Mouse (Mus musculus) liver, embryonic 11.5 days (tissue): ENCODE measurements around the gene Ankrd54. TPM values are rescaled to one million over a fixed set of nuclear protein-coding genes. Genes with fewer than 3 reads are reported as not detected.

ENCODE experiments used
- ATAC-seq: fragments of 200-750 bp; cut with Nextera tagmentation; replicated peaks from 2 replicates; pipeline ENCODE4 v1.8.0; 2017; ENCODE audit warnings: moderate number of reproducible peaks, mild to moderate bottlenecking, moderate TSS enrichment, moderate library complexity; ENCODE audit not compliant: low FRiP score
- DNase-seq: peaks from one replicate; pipeline ENCODE4 v3.0.0-alpha.2; 2017; ENCODE audit warnings: low spot score
- H3K27ac ChIP-seq: fragments of 300-500 bp; sonication (generic); 2 replicates; pipeline ENCODE4 v1.5.1; 2014; ENCODE audit warnings: mild to moderate bottlenecking, low read depth, low read length, control low read depth
- H3K27me3 ChIP-seq: fragments of 300-500 bp; sonication (generic); replicated peaks from 2 replicates; pipeline ENCODE4 v1.6.1; 2014; ENCODE audit warnings: low read length, mixed read lengths; ENCODE audit not compliant: control insufficient read depth, insufficient read depth
- H3K36me3 ChIP-seq: fragments of 300-500 bp; sonication (generic); 2 replicates; pipeline ENCODE4 v1.6.1; 2014; ENCODE audit warnings: mild to moderate bottlenecking, low read length, moderate library complexity, mixed read lengths; ENCODE audit not compliant: control insufficient read depth, insufficient read depth
- H3K4me1 ChIP-seq: fragments of 300-500 bp; sonication (generic); replicated peaks from 2 replicates; pipeline ENCODE4 v1.6.1; 2014; ENCODE audit warnings: low read length, mixed read lengths; ENCODE audit not compliant: control insufficient read depth, insufficient read depth
- H3K4me2 ChIP-seq: fragments of 300-500 bp; sonication (generic); 2 replicates; pipeline ENCODE4 v1.6.1; 2014; ENCODE audit warnings: mild to moderate bottlenecking, control low read depth, moderate library complexity
- H3K4me3 ChIP-seq: fragments of 300-500 bp; sonication (generic); 2 replicates; pipeline ENCODE4 v1.5.1; 2014; ENCODE audit warnings: low read depth, low read length, control low read depth
- H3K9ac ChIP-seq: fragments of 300-500 bp; sonication (generic); 2 replicates; pipeline ENCODE4 v1.6.1; 2014; ENCODE audit warnings: low read depth, low read length, control low read depth
- H3K9me3 ChIP-seq: fragments of 300-500 bp; sonication (generic); 2 replicates; pipeline ENCODE4 v1.6.1; 2016; ENCODE audit warnings: low read length, inconsistent platforms, mixed read lengths; ENCODE audit not compliant: control insufficient read depth
- WGBS: fragments of 180-500 bp; shearing (Covaris S2); extraction: QIAGEN DNeasy Blood & Tissue Kit; methylation state at CpG from one replicate; pipeline ENCODE4 v1.1.7; 2014; 5-methylcytosine and 5-hydroxymethylcytosine counted together
- polyA plus RNA-seq: library from polyadenylated mRNA; unstranded; fragments of >200 nt; fragmentation: Nextera tagmentation; extraction: Ambion mirVana; gene quantifications from 2 replicates; pipeline ENCODE4 v1.2.1, GENCODE M21; 2014

The Ankrd54 gene
- polyA plus RNA-seq = 57.2 and 61.5 TPM in 2 replicates

DNA sequence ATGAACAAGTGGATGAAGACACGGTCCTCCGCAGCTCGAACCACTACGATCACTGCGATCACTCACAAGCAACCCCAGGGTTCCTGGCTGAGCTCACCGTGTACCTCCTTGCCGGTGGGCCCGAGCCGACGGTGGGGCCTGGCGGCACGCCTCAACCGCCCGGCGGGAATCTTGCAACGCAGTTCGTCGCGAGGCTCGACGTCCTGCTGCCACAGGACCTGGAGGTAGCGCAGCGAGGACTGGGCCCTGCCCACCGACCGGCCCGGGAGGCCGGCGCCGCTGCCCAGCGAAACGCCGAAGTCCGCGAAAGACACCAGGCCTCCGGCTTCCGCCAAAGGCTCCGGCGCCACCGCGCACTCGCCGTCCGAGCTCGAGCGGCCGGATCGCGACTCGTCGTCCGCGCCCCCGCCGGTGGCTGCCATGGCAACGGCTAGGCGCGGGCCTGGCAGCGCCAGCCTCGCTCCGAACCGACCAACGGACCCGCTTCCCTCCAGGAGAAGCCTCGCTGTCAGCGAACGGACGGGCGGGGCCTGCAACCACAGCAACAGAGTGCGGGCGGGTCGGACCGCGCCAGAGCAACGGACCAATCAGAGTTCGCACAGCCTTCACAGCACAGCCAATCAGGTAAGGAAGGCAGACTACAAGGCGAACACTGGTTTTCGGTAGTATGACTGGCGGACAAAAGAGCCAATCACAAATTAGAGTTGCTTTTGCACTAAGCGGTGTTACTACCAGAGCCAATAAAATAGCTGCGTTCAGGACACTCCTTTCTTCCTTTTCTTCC, at the start of gene Ankrd54:
TSS of gene Ankrd54 (minus strand) at position 518 of the 784 bp plus-strand sequence.
- H3K4me3 ChIP-seq = peak within 1 kb of the TSS; percentile 90
- H3K4me1 ChIP-seq = peaks cover 41% of the 10 kb centered on the region
- H3K9ac ChIP-seq = peak within 1 kb of the TSS; percentile 91
- peaks cover 21% of the 10 kb centered on the region for H3K36me3 ChIP-seq
- no peaks in the 10 kb centered on the region for H3K27me3 ChIP-seq
- no peaks in the 10 kb centered on the region for H3K9me3 ChIP-seq
- ATAC-seq (peak; percentile 99), DNase-seq (peak; percentile 95)
- under 1% methylated on average over 80 of the region's 80 CpGs for WGBS
- H3K27ac ChIP-seq = peak within 1 kb of the TSS; percentile 83
- peak within 1 kb of the TSS; percentile 91 for H3K4me2 ChIP-seq

GRCm38 (mm10) chr15:79111774-79112173, 49.1 kb upstream of the Ankrd54 start:
- Histone ChIP-seq H3K27ac (no peak overlapping the region), H3K36me3 (peaks cover 10% of the 10 kb centered on the region), H3K9ac (no peak overlapping the region), H3K4me2 (no peak overlapping the region), H3K4me3 (no peak overlapping the region), H3K4me1 (peaks cover 21% of the 10 kb centered on the region), H3K27me3 (no peaks in the 10 kb centered on the region), H3K9me3 (no peaks in the 10 kb centered on the region)
- DNase-seq (no peak), ATAC-seq (no peak)
- WGBS = 78% methylated on average over 4 of the region's 4 CpGs

DNA sequence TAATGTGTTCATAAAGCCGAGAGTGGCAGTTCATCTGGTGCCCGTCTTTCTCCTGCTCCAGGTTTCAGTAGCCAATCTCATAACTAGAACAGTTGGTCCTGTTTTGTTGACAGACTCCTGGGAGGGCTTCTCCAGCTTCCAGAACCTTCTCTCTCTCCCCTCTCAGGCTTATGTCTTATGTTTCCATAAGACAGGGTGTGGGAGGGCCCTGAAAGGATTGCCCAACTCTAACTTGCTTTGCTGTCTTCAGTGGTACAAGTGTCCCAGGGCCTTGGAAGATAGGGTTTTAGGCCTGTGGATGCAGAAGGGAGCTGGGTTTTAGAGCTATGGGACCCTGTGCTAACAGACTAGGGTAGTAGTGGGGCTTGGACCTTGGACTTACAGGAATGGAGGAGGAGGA, 47.8 kb upstream of the Ankrd54 start:
- no peak for DNase-seq
- Histone ChIP-seq H3K9ac (no peak overlapping the region), H3K36me3 (peaks cover 9% of the 10 kb centered on the region; the same call in 1 of the 2 replicates), H3K27me3 (no peaks in the 10 kb centered on the region), H3K27ac (no peak overlapping the region), H3K4me1 (peaks cover 27% of the 10 kb centered on the region), H3K4me3 (no peak overlapping the region), H3K4me2 (peak overlapping the region; percentile 99; the same call in 1 of the 2 replicates), H3K9me3 (no peaks in the 10 kb centered on the region)
- WGBS = 88% methylated on average over 2 of the region's 2 CpGs
- ATAC-seq = no peak

- DNase-seq (no peak), ATAC-seq (no peak)
- H3K4me1 ChIP-seq = peaks cover 27% of the 10 kb centered on the region
- peak overlapping the region; percentile 84 for H3K4me3 ChIP-seq
- H3K9me3 ChIP-seq = no peaks in the 10 kb centered on the region
- peaks cover 4% of the 10 kb centered on the region; the same call in 1 of the 2 replicates for H3K36me3 ChIP-seq
- WGBS = 15% methylated on average over 9 of the region's 9 CpGs
- no peaks in the 10 kb centered on the region for H3K27me3 ChIP-seq
- peak overlapping the region; percentile 99 for H3K4me2 ChIP-seq
- H3K27ac ChIP-seq = no peak overlapping the region
- H3K9ac ChIP-seq = peak overlapping the region; percentile 93; the same call in 1 of the 2 replicates
These were observed 47.3 kb upstream of the Ankrd54 start for GRCm38 (mm10) chr15:79110031-79110430.

DNA sequence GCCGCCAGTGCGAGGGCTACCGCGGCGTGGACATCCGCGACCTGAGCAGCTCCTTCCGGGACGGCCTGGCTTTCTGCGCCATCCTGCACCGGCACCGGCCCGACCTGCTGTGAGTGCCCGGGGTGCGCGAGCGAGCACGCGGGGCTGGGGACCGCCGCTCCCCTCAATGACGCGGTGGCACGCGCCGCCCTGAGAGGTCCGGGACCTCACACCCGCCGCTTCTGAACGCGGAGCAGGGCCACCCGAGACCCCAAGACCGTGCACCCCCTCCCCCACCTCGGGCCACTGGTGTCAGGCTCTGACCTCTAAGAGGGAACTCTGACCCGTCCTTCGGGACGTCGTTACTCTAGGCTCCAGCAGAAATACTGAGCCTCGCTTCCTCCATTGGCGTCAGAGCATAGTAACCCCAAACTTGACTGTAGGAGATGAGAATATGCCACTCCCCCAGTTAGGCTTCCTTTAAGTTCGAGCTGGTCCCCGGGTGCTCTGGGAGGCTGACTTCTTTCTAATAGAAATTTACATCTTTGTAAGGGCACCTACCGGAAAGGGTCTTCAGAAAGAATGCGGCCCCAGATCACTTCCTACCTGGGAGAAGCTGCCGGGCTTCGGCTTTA, 46.7 kb upstream of the Ankrd54 start:
- ATAC-seq (peak; percentile 64), DNase-seq (peak; percentile 70)
- H3K27ac ChIP-seq = peak overlapping the region; percentile 40
- peak overlapping the region; percentile 84 for H3K4me3 ChIP-seq
- H3K4me1 ChIP-seq = peaks cover 27% of the 10 kb centered on the region
- H3K9ac ChIP-seq = peak overlapping the region; percentile 93
- peaks cover 3% of the 10 kb centered on the region; the same call in 1 of the 2 replicates for H3K36me3 ChIP-seq
- WGBS = under 1% methylated on average over 46 of the region's 46 CpGs
- H3K9me3 ChIP-seq = no peaks in the 10 kb centered on the region
- H3K4me2 ChIP-seq = peak overlapping the region; percentile 99
- H3K27me3 ChIP-seq = no peaks in the 10 kb centered on the region

DNA sequence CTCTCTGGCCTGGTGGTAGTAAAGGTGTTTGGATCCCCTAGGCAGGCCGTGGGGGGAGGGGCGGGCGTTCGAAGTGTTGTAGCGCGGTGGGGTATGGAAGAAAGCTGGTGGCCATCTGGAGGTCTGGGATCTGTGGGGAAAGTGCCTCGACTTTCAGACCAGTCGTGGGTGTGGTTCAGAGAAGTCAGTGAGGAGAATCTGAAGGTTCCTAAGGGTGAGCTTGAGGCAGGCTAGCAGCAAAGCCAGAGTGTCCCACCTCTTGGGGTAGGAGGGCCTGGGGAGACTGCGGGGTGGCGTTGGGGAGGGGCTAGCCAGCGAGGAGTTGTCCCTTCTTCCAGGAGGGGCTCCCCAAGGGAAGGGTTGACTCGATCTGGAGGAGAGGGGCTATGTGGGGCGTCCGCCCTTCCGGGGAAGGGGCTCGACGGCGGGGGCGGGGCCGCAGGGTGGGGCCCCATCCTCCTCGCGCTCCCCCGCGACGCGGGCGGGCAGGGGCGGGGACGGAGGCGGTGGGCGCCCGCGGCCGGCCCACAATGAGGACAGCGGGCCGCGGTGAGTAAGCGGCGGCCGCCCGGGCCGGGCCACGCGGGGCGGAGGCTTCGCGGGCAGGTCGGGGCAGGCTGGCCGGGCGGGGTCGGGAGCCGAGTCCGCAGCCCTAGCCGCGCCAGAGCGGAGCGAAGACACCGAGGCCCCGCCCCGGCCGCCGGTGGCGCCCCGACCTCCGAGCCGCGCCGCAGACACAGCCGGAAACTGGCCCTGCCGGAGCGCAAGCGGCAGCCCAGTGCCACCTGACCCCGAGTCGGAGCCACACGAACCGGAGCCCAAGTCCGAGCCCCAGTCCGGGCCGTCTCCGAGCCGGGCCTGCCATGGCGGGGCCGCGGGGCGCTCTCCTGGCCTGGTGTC, 46.0 kb upstream of the Ankrd54 start, which contains the start of gene Micall1:
TSS of gene Micall1 (plus strand) at position 478 of the 900 bp plus-strand sequence.
- Histone ChIP-seq H3K4me1 (peaks cover 27% of the 10 kb centered on the region), H3K36me3 (no peaks in the 10 kb centered on the region; the same call in 1 of the 2 replicates), H3K4me3 (peak within 1 kb of the TSS; percentile 84), H3K27me3 (no peaks in the 10 kb centered on the region), H3K4me2 (peak within 1 kb of the TSS; percentile 99), H3K9ac (peak within 1 kb of the TSS; percentile 93), H3K9me3 (no peaks in the 10 kb centered on the region), H3K27ac (peak within 1 kb of the TSS; percentile 40)
- WGBS = under 1% methylated on average over 82 of the region's 85 CpGs
- DNase-seq (peak; percentile 74), ATAC-seq (peak; percentile 78)

DNA sequence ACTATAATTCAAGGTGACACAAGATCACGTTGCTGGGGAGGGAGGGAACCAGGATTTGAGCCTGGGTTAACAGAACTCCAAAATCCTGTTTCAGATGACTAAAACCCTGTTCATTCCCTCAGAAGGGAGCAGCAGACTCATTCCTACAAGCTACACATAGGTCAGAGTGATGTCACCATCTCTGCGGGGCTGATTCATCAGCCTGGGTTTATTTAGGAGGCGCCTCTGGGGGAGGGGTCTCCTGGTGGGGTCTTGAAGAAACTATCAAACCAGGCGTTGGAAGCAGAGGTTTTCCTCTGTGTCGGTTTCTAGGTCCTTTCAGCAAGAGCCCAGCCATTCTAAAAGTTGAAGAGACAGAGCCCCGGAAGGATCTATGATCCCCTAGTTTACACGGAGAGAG, 45.3 kb upstream of the Ankrd54 start:
- Histone ChIP-seq H3K27ac (peak overlapping the region; percentile 40; the same call in 1 of the 2 replicates), H3K9ac (no peak overlapping the region), H3K4me2 (peak overlapping the region; percentile 99), H3K4me1 (peaks cover 27% of the 10 kb centered on the region), H3K27me3 (no peaks in the 10 kb centered on the region), H3K36me3 (no peaks in the 10 kb centered on the region), H3K4me3 (peak overlapping the region; percentile 84), H3K9me3 (no peaks in the 10 kb centered on the region)
- 28% methylated on average over 7 of the region's 7 CpGs for WGBS
- ATAC-seq = no peak
- no peak for DNase-seq

DNA sequence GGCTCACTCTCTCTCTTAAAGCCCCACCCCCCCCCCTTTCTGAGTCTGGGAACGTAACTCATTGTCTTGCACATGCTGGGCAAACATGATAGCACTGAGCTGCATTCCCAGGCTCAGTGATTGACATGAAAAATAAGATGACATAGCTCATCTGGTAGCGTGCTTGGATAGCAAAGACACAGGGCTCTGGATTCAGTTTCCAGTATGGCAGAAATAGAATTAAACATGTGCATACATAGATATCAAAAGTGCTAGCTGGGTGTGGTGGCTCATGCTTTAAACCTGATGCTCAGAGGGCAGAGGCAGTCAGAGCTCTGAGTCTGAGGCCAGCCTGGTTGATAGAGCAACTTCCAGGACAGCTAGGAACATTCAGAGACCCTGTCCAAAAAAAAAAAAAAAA, 43.1 kb upstream of the Ankrd54 start:
- no peak for DNase-seq
- Histone ChIP-seq H3K27ac (no peak overlapping the region), H3K36me3 (no peaks in the 10 kb centered on the region), H3K4me3 (no peak overlapping the region), H3K4me2 (no peak overlapping the region), H3K9ac (0 out of 2 replicates have a peak overlapping the region, but pooled peaks have one; percentile 12), H3K27me3 (no peaks in the 10 kb centered on the region), H3K4me1 (peaks cover 25% of the 10 kb centered on the region), H3K9me3 (no peaks in the 10 kb centered on the region)
- peak; percentile 48 for ATAC-seq
- WGBS = 37% methylated on average over 2 of the region's 2 CpGs
